Mouse (Mus musculus): ENCODE data around the gene Tgif2.
"Not testable (repeated sequence)": the region's sequence is repeated elsewhere in the genome, so short reads cannot be mapped to it uniquely, and the experiment has no call there.

Gene Tgif2

DNA sequence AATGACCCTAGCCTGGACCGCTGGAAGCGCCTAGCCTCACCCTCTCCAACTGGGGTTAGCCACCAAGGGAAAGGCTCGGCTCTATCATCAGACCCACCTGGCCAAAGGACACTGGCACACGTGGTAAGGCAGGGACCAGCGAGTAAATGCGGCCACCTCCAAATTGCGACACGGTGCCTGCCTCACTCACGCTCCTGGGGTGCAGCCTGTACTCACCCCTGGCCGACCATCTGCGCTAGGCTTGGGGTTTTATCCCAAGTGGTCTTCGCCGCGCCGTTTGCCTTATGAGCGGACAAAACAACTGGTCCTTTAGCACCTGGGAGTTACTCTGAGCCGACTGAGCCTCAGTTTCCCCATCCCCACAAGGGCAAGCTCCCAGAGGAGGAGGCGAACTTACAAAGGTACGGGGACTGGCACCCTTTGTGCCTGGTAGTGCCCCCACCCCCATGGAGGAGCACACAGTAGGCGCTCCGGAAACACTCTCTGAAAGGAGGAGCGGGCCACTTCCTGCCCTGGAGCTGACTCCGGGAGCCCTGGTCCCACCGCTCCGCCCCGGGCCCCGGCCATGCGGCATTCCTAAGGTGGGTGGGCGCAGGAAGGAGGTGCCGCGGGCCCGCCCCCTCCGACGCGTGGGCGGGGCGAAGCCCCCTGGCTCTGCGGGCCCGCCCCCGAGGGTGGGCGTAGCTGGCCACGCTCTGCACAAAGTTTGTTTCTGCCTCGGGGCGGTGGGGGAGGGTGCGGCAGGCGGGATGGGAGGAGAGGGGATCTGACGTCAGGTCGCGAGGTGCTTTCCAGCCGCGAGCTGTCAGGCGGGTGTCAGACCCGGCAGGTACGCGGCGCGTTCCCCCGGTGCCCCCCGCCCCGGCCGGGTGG lies at the start of gene Tgif2:
Gene Tgif2 (plus strand): TSS at position 689 of the 873 bp plus-strand sequence.
- peak; percentile 51 to 75 for DNase-seq

DNA sequence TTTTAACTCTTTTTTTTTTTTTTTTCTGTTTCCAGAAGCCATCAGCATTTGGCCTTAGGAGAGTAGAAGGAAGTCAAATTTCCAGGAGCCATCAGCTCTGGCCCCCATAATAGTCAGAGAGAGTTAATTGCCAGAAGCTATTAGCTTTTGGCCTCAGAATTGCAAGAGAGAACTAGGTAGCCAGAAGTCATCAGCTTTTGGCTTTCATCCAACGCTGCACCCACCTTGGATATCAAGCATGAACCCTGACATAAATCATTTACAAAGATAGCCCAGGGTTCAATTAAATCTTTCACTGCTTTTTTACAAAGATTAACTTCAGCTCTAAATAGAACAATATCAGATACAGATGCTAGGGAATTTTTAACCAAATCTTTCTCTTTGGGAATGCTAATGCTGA lies 41.3 kb upstream of the Tgif2 start:
- peak; percentile 43 to 49 for DNase-seq

DNA sequence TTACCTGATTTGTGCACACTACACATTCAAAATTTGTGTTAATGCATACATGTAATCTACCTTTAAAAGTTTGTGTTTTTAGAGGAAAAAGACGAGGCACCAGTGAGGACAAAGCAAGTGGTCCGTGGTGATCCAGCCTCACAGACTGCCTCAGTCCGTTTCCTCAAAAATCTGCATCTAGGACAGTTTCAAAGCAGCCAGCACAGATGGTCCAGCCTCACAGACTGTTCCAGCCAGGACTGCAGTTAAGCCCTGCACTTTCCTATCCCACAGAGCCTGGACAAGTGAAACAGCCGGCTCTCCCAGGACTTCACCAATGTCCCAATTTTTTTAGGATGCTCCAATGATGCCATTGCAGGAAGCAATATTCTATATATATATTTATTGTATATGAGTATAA lies 38.8 kb upstream of the Tgif2 start:
- DNase-seq: no peak

DNA sequence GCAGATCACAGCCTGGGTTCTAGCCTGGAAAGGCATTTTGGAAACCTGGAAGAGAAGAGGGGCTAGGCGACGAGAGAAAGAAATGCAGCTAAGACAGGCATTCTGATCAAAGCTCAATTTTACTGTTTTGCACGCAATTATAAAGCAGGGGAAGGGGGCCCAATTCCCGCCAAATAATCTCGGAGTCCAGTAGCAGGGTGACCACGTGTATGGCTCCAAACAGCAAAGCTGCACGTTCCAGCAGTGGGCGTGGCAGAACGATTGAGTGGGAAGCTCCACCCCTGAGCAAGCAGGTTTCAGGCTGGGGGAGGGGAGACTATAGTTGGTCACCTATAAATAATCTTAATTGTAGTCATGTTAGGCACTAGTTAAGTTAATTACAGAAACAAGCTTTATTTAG lies 37.7 kb upstream of the Tgif2 start:
- DNase-seq: peak in 1 of 2 experiments; percentile 21

DNA sequence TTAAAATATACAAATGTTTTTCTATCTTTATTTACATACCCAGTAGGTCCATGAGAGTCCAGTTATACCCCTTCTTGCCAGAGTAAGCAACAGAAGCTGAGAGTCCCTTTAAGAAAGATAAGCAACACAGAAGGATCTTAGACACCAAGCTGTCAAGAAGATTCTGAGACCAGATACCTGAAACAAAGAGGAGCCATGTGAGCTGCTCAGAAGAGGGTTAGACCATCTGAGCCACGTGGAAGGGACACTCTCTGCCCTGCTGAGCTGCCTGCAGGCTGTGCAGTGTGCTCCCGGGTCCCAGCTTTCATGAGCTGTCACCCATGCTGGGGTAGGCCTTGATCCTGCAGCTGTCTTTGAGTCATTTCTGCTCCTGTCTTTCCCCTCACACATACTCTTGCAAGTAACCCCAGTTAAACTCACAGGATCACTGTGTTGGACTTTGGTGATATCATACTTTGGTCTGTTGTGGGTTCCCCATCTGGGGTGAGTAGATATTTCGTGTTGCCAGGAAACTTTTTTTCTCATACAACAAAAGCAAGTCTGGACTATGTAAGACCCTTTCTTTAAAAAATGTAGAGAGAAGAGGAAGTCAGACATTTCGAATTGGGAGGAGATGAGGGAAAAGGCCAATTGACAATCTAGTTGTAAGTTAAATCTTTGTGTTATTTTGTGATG lies 36.0 kb upstream of the Tgif2 start:
- DNase-seq: no peak

DNA sequence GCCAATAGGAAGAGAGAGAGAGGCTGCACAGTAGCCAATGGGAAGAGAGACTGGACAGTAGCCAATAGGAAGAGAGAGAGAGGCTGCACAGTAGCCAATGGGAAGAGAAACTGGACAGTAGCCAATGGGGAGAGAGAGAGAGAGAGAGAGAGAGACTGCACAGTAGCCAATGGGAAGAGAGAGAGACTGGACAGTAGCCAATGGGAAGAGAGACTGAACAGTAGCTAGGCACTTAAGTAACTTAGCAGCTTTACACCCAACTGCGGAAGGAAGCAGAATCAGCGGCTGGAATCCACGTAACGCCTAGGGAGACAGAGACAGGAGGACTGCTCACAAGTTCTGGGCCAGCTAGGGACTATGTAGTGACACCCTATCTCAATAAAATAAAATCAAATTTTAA lies 35.2 kb upstream of the Tgif2 start:
- no peak for DNase-seq

DNA sequence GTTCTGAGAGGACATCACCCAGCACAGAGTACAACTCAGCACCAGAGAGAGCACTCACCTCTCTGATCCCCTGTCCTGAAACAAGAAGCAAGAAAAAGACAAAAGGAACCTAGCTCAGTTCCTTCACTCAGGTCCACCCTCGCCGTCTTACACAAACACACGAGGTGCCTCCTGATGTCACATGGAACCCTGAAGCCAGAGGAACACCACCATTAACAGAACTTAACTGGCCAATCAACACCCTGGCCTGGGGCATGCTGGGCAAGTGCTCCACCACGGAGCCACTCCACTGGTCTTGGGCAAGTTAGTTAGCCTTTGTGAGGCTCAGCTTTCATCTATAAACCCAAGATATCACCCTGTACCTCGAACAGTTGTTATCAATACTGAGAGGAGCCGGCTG lies 32.9 kb upstream of the Tgif2 start:
- DNase-seq: no peak

DNA sequence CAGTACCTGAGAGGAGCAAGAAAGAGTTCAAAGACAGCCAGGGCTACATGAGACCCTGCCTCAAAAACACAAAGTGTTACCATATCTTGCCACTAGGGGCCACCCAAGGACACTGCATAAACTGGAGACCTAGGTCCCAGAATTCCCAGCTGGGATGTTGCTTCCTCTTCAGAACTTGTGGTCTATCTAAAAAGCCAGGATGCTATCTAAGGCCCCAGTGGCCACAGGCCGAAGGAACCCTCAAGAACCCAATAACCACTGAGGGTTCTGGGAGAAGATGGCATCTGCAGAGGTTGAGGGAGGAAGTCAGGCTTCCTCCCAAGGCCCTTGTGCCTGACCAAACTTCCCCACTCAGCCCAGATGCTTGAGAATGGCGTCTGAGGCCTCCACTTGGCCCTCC lies 30.2 kb upstream of the Tgif2 start:
- DNase-seq: peak; percentile 67 to 84

DNA sequence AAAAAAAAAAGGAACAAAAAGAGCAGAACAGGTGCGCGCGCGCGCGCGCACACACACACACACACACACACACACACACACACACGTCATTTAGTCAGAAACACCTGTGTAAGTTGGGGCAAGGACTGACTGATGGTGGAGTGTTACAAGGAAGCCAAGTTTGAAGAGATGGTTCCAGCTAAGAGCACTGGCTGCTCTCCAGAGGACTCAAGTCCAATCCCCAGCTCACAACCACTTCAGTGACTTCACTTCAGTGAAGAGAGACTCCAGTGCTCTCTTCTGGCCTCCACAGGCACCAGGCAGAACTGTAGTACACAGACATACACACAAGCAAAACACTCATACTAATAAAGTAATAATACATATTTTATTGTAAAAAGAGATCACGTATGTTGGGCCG lies 29.1 kb upstream of the Tgif2 start:
- DNase-seq: peak; percentile 24 to 59

DNA sequence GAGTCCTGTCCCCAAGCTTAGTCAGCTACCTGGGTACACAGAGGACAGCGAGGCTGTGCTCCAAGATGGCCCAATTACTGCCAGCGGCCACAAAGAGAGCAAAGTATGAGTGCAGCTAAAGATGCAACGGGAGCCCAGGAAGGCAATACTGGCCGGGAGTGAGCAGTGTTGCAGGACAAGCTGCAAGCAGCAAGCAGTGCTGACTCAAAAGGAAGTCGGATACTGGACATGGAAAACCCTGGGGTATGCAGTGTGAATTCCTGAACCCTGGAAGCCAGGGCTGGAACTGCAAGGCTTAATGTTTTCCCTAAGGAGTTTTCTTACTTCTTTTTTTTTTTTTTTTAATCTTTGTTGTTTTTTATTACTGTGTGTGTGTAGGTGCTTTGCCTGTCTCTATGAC lies 28.3 kb upstream of the Tgif2 start:
- DNase-seq: peak; percentile 5 to 15

DNA sequence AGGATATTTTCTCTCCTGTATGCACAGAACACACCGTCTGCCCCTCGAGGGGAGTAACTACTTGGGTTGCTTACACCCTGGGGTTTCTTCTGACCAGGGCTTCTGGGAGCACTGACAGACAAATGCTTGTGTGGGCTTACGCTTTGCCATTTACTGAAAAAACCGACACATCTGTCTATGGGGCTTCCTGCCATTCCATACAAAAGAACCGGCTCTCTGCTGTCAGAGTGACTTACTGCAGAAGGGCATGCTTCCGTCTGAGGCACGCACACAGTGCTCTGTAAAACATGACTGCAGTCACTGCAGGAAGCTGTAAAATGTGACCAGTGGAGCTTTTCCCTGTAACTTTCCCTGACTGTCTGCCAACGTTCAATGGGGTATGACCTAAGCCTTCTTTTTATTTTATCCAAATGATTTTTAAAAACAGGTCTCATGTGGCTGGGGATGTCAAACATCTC lies 25.4 kb upstream of the Tgif2 start:
- peak; percentile 53 to 63 for DNase-seq

DNA sequence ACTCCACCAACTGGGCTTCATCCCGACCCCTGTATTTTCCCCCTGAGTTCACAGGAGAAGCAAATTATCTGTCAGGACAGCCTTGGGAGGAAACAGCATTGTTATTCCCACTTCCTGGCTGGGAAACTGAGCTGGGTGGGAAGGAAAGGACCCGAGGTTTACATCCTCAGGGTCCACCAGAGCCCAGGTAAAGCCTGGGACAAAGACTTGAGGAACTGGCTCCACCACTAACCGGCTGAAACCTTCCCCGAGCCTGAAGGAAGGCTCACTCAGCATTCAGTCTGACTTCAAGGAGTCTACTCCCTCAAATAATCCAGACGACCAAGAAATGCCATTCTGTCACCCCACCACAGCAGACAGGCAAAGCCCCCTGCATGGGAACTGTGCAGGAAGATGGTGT lies 24.9 kb upstream of the Tgif2 start:
- no peak for DNase-seq

DNA sequence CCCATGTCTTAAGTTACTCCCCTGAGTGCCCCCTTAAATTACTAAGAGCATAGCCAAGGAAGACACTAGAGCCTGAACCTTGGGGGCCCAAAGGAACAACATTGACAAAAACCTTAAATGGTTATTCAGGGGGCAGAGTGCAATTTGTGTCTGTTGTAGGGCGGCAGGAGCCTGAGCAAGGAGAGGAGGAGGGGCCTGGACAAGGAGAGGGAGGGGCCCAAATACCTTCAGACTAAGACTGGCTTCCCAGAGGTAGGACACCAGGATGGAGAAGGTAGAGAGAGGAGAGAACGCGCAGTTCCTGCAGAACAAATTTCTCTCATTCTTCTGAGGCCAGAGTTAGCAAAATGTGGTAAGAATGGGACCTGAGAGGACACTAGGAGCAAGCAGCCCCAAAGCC lies 24.4 kb upstream of the Tgif2 start:
- no peak for DNase-seq

DNA sequence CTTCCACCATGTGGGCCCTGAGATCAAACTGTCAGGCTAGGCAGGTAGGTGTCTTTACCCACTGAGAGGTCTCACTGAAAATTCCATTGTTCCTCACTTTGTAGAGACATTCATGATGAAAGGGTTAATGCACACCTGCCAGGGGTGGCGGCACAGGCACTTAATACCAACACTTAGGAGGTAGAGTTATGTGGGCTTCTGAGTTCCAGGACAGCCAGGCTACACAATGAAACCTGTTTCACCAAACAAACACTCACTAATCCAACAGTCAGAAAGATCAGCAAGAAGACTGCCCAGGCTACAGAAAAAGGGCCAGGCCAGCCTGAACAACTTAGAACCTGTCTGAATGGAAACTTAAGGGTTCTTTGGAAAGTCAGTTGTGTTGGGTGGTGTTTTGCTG lies 23.7 kb upstream of the Tgif2 start:
- no peak for DNase-seq

DNA sequence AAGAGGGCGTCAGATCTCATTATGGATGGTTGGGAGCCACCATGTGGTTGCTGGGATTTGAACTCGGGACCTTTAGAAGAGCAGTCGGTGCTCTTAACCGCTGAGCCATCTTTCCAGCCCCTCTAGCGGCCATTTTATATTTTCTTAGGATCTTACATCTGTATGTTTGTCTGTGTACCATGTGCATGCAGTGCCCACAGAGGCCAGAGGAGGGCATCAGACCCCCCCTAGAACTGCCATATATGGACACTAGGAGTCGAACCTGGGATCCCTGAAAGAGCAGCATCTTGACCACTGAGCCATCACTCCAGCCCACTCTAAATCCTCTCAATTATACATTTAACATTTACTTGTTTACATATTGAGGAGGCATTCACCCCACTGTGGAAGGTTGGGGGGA lies 14.7 kb upstream of the Tgif2 start:
- not testable (repeated sequence) for DNase-seq

DNA sequence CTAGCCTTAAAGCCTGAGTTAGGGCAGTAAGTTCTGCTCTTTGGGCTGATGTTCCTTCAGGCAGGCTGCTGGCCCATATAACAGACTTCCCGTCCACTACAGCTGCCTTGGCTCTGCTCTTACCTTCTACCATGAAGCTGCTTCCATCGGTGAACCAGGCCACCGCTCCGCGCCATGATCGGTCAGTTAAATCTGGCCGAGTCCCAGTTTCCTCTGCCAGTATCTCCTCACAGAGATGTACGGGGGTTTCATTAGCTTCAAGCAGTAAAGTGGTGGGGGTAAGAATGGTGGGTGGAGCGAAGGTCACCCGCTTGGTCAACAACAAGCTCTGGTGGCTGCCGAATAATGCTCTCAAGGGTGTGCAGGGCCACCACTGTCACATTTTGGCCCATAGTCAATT lies 5.5 kb upstream of the Tgif2 start:
- no peak for DNase-seq

DNA sequence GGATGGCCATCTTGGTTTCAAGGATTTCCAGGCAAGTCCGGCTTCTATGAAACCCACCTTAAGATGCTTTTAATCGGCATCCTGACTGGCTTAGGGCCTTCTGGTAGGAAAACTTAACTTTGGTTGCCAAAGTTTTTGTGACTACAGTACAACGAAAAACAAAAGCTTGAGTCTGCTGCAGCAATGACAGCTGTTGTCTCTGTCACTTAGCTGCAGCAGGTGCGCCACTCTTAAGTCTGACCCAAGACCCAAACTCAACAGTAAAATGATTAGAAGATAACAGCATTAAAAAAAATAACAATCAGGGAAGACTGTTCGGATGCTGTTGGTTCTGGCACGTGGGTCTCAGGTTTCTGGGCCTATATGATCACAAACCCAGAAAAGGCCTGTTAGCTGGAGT lies 968 bp upstream of the Tgif2 start:
- DNase-seq: no peak

DNA sequence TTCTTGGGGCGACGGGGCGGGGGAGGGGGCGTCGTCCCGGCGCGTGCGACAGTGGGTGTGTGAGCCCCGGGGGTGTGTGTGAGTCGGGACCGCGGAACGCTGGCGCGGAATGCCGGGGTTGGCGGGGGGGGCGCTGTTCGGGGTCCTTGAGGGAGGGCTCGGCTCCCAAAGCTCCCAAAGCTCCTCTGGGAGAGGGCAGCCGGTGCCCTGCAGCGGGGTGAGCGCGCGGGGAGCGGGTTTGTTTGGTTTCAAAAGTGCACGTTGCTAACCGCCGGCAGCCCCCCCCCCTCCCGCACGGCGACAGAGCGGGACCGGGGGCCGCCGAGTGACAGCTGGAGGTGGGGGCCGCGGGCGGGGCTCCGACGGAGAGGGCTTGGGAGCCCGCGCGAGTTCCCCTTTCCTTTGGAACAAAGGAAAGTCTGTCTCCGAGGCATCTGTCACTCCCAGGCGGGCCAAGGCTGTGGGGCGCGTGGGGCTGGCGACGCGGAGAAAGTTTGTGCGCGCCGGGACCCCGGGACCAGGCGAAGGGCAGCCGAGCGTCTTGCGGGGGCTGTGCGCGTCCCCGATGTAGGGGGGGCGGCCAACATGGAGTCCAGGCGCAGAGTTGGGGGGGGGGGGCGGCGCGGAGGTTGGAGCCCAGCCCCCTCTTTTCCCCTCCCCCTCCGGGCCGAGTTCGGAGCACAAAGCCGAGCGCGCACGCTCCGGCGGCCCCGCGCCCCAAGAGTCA lies 657 bp downstream of the Tgif2 start:
- peak in 1 of 2 experiments; percentile 44 for DNase-seq

DNA sequence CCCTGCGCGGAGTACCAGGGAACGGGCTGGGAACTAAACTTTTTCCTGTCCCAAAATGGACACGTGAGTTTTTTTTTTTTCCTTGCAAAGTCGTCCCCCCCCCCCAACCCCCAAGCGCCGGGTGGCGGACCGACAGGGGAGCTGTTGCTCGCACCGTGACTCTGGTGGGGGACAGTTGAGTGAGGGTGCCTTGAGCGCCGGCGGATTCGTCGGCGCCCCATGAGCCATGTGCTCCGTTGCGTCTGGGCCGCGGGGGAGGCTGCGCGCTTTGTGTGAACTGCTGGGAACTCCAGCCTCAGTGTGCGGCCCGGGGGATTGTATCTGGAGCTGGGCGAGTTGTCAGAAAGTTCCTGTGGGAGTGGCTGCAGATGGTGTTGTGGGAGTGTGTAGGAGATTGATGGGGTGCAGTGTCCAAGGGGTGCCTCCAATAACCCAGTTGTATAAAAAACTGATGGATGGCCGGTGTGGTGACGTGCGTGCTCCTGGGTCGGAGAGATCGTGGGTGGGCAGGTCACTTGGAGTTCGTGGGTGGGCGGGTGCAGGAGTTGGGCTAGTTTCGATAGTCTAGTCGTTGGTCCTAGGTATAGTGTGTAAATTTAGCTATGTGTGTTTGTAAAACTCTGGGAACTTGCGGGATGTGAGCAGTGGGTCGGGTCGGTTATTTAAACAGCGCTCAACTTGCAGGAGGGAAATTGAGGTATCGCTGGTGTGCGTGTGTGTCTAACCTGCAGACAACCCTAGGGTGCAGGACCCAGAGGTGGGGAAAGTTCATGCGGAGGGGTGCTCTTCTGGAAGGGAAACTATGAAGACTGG lies 1.4 kb downstream of the Tgif2 start:
- DNase-seq: peak; percentile 52 to 70

DNA sequence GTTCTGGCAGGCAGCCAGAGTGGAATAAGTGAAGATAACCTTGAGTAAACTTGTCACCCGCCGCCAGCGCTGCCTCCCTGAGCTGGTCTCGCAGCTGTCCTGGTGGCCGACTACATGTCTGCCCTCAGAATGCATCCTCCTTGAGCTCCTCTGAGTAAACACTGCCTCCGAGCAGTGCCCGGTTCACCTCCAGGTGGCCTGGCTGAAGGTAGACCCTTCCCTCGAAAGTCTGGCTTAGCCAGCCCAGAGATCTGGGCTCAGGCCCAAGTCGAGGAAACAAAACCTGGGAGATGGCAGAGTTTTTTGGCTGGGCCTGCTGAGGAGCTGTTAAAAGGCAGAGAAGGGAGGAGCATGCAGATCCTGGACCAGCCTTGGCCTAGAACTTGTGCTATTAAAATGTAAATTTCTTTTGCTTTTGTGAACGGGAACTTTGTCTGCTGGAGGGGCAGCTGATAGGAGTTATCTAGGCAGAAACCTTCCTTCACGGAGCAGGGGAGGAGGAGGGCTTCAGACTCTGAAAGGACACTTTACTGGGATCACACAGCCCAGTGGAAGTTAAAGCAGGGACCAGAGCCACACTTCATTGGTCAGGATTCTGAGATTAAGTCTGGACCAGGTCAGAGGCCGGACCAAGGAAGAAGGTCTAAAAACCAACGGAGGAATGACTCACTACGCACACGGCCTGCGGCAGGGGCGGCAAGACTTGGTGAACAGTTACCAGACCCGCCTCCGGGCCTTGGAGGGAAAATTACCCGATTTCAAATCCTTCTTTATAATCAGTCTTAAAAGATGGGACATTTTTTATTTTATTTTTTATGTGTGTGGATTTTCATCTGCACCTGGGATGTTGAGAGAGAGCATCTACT lies 2.3 kb downstream of the Tgif2 start:
- peak; percentile 36 to 64 for DNase-seq

DNA sequence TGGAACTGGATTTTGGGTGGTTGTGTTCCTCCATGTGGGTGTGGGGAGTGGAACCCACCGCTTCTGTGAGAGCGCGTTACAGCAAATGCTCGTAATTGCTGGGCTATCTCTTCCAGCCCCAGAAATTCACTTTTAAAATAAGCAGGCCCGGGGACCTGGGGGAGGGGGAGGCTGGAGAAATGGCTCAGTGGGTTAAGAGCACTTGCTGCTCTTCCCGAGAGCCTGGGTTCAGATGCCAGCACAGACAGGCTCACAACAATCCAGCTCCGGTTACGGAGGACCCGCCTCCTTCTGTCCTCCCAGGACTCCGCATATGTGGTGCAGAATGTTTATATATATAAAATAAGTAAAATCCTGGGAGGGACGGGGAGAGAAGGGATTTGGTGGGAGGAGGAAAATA lies 2.9 kb downstream of the Tgif2 start:
- DNase-seq: no peak

DNA sequence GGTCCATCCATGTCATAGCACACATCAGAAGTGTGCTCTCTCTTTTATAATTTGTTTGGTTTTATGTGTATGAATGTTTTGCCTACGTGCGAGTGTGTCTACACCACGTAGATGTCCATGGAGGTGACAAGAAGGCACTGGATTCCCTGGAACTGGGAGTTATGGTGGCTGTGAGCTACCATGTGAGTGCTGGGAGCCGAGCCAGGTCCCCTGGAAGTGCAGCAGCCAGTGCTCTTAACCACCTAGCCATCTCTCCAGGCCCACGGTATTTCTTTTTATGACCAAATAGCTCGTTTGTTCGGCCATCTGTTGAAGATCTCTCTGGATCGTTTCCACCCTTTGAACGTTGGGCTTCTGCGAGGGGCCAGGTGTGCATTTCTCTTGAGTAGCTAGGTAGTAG lies 3.5 kb downstream of the Tgif2 start:
- no peak for DNase-seq

Measured in kidney, postnatal 36 days (tissue).